Mouse (Mus musculus) neural tube, embryonic 12.5 days (tissue): Measurements from ENCODE around the gene Nras. TPM values are rescaled to one million over a fixed set of nuclear protein-coding genes. Genes with fewer than 3 reads are reported as not detected.
A peak's percentile ranks its signal among the peaks of the same experiment; 100 is the strongest.

Experiments
- ATAC-seq: fragments of 200-750 bp; cut with Nextera tagmentation; 2 replicates; pipeline ENCODE4 v1.8.0; 2017; ENCODE audit warnings: low read depth, mild to moderate bottlenecking, moderate TSS enrichment, moderate library complexity; ENCODE audit not compliant: low FRiP score
- H3K27ac ChIP-seq: fragments of 300-500 bp; sonication (generic); 2 replicates; pipeline ENCODE4 v1.5.1; 2016
- H3K27me3 ChIP-seq: fragments of 300-500 bp; sonication (generic); replicated peaks from 2 replicates; pipeline ENCODE4 v1.6.1; 2016; ENCODE audit warnings: mild to moderate bottlenecking
- H3K36me3 ChIP-seq: fragments of 300-500 bp; sonication (generic); 2 replicates; pipeline ENCODE4 v1.6.1; 2016; ENCODE audit warnings: mild to moderate bottlenecking
- H3K4me1 ChIP-seq: fragments of 300-500 bp; sonication (generic); 2 replicates; pipeline ENCODE4 v1.6.1; 2016
- H3K4me2 ChIP-seq: fragments of 300-500 bp; sonication (generic); replicated peaks from 2 replicates; pipeline ENCODE4 v1.6.1; 2016; ENCODE audit warnings: mild to moderate bottlenecking
- H3K4me3 ChIP-seq: fragments of 300-500 bp; sonication (generic); 2 replicates; pipeline ENCODE4 v1.5.1; 2016
- H3K9ac ChIP-seq: fragments of 300-500 bp; sonication (generic); 2 replicates; pipeline ENCODE4 v1.6.1; 2016; ENCODE audit warnings: mild to moderate bottlenecking
- H3K9me3 ChIP-seq: fragments of 300-500 bp; sonication (generic); 2 replicates; pipeline ENCODE4 v1.6.1; 2016; ENCODE audit warnings: mild to moderate bottlenecking
- WGBS: fragments of 180-500 bp; shearing (Covaris S2); methylation state at CpG from one replicate; pipeline ENCODE4 v1.1.7; 2016; 5-methylcytosine and 5-hydroxymethylcytosine counted together
- polyA plus RNA-seq: library from polyadenylated mRNA; unstranded; fragments of >200 nt; fragmentation: Nextera tagmentation; extraction: Ambion mirVana; gene quantifications from 2 replicates; pipeline ENCODE4 v1.2.1, GENCODE M21; 2016

The Nras gene
- polyA plus RNA-seq, 1 experiment from 2014 or later, result 126 TPM

- ATAC-seq, result no peak
- Histone ChIP-seq H3K4me1 (peaks cover 10% of the 10 kb centered on the region), H3K36me3 (no peaks in the 10 kb centered on the region), H3K27ac (no peak overlapping the region), H3K9me3 (no peaks in the 10 kb centered on the region), H3K27me3 (peaks cover 31% of the 10 kb centered on the region), H3K4me2 (no peak overlapping the region), H3K4me3 (no peak overlapping the region), H3K9ac (no peak overlapping the region)
- 73% methylated on average over 5 of the region's 5 CpGs for WGBS
Measured at GRCm38 (mm10) chr3:103101194-103101593, 43.1 kb downstream of the Nras start.

GRCm38 (mm10) chr3:103101909-103102308 lies 43.8 kb downstream of the Nras start:
- Histone ChIP-seq H3K9ac (peak overlapping the region; percentile 60), H3K4me2 (peak overlapping the region; percentile 90), H3K36me3 (no peaks in the 10 kb centered on the region), H3K9me3 (no peaks in the 10 kb centered on the region), H3K27ac (no peak overlapping the region), H3K4me1 (peaks cover 10% of the 10 kb centered on the region), H3K27me3 (peaks cover 31% of the 10 kb centered on the region), H3K4me3 (peak overlapping the region; percentile 59)
- 3% methylated on average over 14 of the region's 14 CpGs for WGBS
- ATAC-seq, result peak; percentile 48

DNA sequence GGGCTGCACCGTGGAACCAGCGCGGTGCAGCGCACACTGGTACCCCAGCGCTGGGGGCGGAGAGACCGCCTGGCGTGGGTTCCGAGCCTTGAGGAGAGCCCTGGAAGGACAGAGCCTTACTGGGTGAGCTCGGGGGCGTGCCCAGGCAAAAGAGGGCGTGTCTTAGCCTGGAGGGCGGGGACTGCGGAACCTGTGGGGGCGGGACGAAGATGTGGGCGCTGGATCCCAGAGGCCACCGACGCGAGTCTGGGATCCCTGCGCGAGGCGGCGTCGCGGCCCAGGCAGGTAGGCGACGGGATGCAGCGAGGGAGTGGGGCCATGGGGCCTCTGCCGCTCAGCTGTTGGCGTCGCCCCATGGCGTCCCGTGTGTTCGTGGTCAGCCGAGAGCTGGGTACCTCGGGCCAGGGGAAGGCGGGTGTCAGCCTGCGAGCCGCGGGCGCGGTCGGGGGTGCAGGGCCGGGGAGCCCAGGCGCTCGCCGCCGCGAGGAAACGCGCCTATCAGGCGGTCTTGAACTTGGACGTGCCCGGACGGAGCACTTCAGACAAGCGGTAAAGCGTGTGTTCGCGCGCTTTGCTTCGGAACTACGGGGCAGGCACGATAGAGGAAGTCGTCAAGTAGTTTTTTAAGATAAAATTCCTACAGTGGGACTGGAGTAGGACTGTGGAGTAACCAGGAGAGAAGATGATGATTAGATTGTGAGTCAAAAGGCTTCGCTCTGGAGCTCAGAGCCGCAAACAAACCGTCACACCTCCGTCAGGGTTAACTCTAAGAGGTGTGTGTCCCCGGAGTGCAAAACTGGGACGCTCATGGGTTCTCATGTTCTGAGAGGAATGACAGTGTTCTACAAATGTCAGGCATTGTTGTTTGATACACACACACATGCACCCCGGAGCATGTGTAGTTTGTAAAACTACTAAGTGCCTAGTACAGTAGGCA lies 44.6 kb downstream of the Nras start, which contains the start of gene Dennd2c:
Dennd2c (plus strand) TSS at position 151 of the 937 bp plus-strand sequence.
- H3K9me3 ChIP-seq, result no peaks in the 10 kb centered on the region
- peak within 1 kb of the TSS; percentile 60 for H3K9ac ChIP-seq
- peak within 1 kb of the TSS; percentile 90 for H3K4me2 ChIP-seq
- H3K27ac ChIP-seq, result no peak within 1 kb of the TSS
- H3K4me1 ChIP-seq, result peaks cover 10% of the 10 kb centered on the region
- H3K27me3 ChIP-seq, result peaks cover 31% of the 10 kb centered on the region
- 1% methylated on average over 72 of the region's 72 CpGs for WGBS
- peak within 1 kb of the TSS; percentile 59 for H3K4me3 ChIP-seq
- H3K36me3 ChIP-seq, result no peaks in the 10 kb centered on the region
- ATAC-seq, result peak; percentile 97

DNA sequence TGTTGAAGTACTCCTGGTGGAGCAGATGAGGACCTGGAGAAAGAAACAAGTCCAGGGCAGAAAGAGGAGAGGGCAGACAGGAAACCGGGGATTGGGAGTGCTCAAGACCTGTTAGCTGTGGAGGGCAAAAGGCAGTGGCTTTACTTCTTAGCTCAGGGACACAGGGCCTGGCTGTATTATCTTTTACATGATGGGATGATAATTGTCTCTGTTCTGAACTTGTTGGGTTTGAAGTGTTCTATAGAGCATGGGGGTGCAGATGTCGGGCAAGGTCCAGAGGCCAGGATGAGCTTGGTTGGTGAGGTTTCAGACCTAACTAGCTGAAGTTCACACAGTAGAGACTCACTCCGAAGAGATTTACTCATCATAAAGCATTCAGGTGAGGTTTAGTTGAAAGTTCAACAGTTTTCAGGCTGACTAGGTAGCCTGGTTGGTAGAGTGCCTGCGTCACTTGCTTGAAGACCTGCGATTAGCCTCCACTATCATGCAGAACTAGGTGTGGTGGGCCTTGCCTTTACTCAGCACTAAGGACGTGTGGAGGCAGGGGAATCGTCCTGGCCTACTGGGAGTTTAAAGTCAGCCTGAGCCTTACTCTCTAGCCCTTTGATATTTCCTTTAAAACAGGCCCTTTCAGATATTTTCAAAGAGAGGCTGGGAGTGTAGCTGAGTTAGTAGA lies 49.6 kb downstream of the Nras start:
- WGBS, result 85% methylated on average over 7 of the region's 7 CpGs
- H3K4me2 ChIP-seq, result no peak overlapping the region
- H3K27ac ChIP-seq, result no peak overlapping the region
- peaks cover 15% of the 10 kb centered on the region for H3K27me3 ChIP-seq
- H3K4me1 ChIP-seq, result 0 out of 2 replicates have a peak, but pooled peaks cover under 1% of the 10 kb centered on the region
- H3K9ac ChIP-seq, result no peak overlapping the region
- H3K4me3 ChIP-seq, result no peak overlapping the region
- ATAC-seq, result no peak
- no peaks in the 10 kb centered on the region for H3K36me3 ChIP-seq
- no peaks in the 10 kb centered on the region for H3K9me3 ChIP-seq

- H3K36me3 ChIP-seq, result no peaks in the 10 kb centered on the region
- WGBS, result 76% methylated on average over 5 of the region's 5 CpGs
- H3K4me1 ChIP-seq, result no peaks in the 10 kb centered on the region
- H3K27ac ChIP-seq, result no peak overlapping the region
- H3K9me3 ChIP-seq, result no peaks in the 10 kb centered on the region
- no peak overlapping the region for H3K4me3 ChIP-seq
- no peak for ATAC-seq
- no peaks in the 10 kb centered on the region for H3K27me3 ChIP-seq
- H3K9ac ChIP-seq, result no peak overlapping the region
- no peak overlapping the region for H3K4me2 ChIP-seq
Measured at GRCm38 (mm10) chr3:103112216-103112615, 54.1 kb downstream of the Nras start.

Other genes with a start within 250 kb of the Nras start
- not detected in 2 replicates for gene Sycp1, start 122.2 kb upstream of the Nras start, polyA plus RNA-seq
- 0.13 and 0.16 TPM in 2 replicates for gene Nr1h5, start 94.2 kb upstream of the Nras start, polyA plus RNA-seq
- gene Sike1, start 62.6 kb upstream of the Nras start, polyA plus RNA-seq, result 61.9 and 78.6 TPM in 2 replicates
- 480 and 531 TPM in 2 replicates for gene Csde1, start 37.9 kb upstream of the Nras start, polyA plus RNA-seq
- 0.66 and 0.88 TPM in 2 replicates for gene Ampd1, start 15.7 kb downstream of the Nras start, polyA plus RNA-seq
- gene Dennd2c, start 44.3 kb downstream of the Nras start, polyA plus RNA-seq, result 3.0 and 3.1 TPM in 2 replicates
- gene Bcas2, start 113.4 kb downstream of the Nras start, polyA plus RNA-seq, result 215 and 218 TPM in 2 replicates
- gene Trim33, start 221.0 kb downstream of the Nras start, polyA plus RNA-seq, result 40.1 and 41.1 TPM in 2 replicates